Mouse (Mus musculus): ENCODE measurements around the gene Pkdrej.
"Not testable (repeated sequence)": the region's sequence is repeated elsewhere in the genome, so short reads cannot be mapped to it uniquely, and the experiment has no call there.

Gene Pkdrej

GRCm38 (mm10) chr15:85821203-85822010 is at the start of gene Pkdrej:
Gene Pkdrej, minus strand, starts transcription at chr15:85821734.
- DNase-seq (ENCODE audit: extremely low read depth, insufficient read length, low spot score), result no peak

DNA sequence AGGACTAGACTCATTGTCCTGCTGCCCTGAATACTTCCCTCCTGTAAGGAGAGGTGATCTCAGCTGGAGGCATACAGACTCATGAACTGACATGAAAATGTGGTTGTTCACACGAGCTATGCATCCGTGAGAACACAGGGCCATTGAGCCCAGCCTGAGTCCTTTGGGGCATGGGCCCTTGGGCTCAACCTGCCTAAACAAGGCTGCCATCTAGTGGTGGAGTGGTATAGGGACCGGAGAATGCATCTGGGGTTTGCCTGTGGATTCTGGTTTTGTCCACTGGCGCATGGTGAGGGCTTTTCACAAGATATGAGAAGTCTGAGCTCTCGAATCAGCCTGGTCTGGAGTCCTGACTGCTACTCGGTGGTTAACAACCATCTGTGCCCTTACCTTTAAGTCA is 46.2 kb upstream of the Pkdrej start:
- DNase-seq (ENCODE audit: extremely low read depth, insufficient read length, low spot score), result no peak

- DNase-seq (ENCODE audit: extremely low read depth, insufficient read length, low spot score), result not testable (repeated sequence)
These were observed 44.4 kb upstream of the Pkdrej start for GRCm38 (mm10) chr15:85865913-85866312.

DNA sequence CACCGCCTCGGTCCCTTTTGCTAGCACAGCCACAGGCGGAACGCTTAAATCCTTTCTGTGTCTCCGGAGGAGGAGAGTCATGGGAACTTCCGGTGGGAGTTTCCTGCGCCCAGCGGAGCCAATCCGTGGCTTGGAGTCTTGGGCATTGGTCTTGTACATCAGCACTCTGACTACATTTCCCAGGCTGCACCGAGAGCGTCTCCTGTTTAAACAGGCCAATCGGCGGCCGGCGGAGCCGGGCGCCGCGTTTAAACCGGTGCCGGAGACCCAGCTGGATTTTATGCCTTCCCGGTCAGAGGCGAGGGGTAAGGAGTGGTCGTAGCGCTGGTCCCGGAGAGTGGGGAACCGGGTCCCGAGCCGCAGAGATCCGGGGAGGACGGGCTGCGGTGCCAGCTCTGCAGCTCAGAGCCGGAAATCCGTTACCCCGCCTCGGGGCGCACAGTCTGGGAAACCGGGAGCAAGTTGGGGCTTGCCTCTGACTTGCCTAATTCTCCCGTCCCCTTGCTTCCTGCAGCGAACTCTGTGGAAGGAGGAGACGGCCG is 38.0 kb upstream of the Pkdrej start, which contains the start of gene Gtse1:
Gene Gtse1 (plus strand): TSS at position 256 of the 542 bp plus-strand sequence.
- DNase-seq (ENCODE audit: extremely low read depth, insufficient read length, low spot score), result peak; percentile 93

- DNase-seq (ENCODE audit: extremely low read depth, insufficient read length, low spot score), result no peak
These were observed 37.5 kb upstream of the Pkdrej start for GRCm38 (mm10) chr15:85858980-85859489.

GRCm38 (mm10) chr15:85851656-85852392 is 30.3 kb upstream of the Pkdrej start:
- no peak for DNase-seq (ENCODE audit: extremely low read depth, insufficient read length, low spot score)

- no peak for DNase-seq (ENCODE audit: extremely low read depth, insufficient read length, low spot score)
These were observed 23.5 kb upstream of the Pkdrej start for GRCm38 (mm10) chr15:85845071-85845470.

- no peak for DNase-seq (ENCODE audit: extremely low read depth, insufficient read length, low spot score)
These were observed 20.3 kb upstream of the Pkdrej start for GRCm38 (mm10) chr15:85841796-85842360.

- DNase-seq (ENCODE audit: extremely low read depth, insufficient read length, low spot score), result no peak
These were observed 19.4 kb upstream of the Pkdrej start for GRCm38 (mm10) chr15:85840983-85841382.

DNA sequence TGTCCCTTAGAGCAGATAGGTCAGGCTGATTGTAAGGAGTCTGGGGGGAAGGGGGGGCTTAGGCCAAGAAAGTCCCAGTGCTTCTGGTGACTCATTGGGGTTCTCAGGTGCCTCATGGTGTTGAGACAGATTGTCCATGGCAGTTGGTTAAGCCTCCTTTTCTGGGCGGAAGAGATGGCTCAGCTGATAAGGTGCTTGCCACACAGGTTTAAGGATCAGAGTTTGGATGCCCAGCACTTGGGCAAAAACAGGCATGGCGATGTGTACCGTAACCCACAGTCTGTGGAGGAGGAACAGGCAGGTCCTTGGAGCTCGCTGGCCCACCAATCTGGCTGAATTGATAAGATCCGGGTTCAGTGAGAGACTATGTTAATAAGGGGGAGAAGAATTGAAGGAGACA is 15.4 kb upstream of the Pkdrej start:
- no peak for DNase-seq (ENCODE audit: extremely low read depth, insufficient read length, low spot score)

DNA sequence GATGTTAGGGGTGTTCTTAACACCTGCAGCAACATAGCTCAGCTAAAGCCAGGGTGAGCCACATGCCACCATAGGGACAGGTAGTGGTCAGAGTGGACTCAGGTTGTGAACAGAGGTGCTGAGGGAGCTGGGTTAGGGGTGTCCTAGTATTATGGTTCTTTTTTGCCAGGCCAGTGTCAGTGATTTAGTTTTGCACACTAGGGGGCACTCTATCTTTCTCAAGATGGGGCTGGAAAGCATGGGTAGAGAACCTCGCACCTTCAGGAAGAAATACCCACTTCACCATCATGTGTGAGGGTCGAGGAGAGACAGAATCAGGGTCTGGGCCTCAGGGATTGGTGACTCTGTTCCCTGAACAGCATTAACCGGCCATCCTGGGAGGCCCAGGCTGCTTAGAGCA is 13.8 kb upstream of the Pkdrej start:
- no peak for DNase-seq (ENCODE audit: extremely low read depth, insufficient read length, low spot score)

- no peak for DNase-seq (ENCODE audit: extremely low read depth, insufficient read length, low spot score)
These were observed 11.1 kb upstream of the Pkdrej start for GRCm38 (mm10) chr15:85832599-85832998.

- DNase-seq (ENCODE audit: extremely low read depth, insufficient read length, low spot score), result peak; percentile 51
These were observed 10.5 kb upstream of the Pkdrej start, which contains the start of gene Ttc38 for GRCm38 (mm10) chr15:85831954-85832590. Gene Ttc38, plus strand, starts transcription at chr15:85832306.

- DNase-seq (ENCODE audit: extremely low read depth, insufficient read length, low spot score), result no peak
These were observed 7.9 kb upstream of the Pkdrej start for GRCm38 (mm10) chr15:85829470-85829869.

GRCm38 (mm10) chr15:85828071-85828470 is 6.5 kb upstream of the Pkdrej start:
- DNase-seq (ENCODE audit: extremely low read depth, insufficient read length, low spot score), result no peak

GRCm38 (mm10) chr15:85826676-85827075 is 5.1 kb upstream of the Pkdrej start:
- DNase-seq (ENCODE audit: extremely low read depth, insufficient read length, low spot score), result no peak

DNA sequence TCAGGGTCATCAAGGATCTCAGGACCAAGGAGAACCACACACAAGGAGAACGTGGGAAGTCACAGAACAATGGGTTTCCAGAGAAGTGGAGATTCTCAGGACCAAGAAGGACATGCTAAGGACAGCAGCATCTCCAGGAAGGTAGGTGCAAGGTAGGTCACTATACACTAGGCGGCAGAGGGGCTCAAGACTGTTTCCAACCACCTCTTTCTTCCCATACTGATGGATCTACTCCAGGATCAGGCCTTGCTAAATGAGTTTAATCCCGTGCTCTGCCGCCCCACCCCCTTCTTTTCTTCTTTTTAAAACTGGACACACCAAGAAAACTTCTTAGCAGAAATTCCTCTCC is 451 bp upstream of the Pkdrej start:
- DNase-seq (ENCODE audit: extremely low read depth, insufficient read length, low spot score), result no peak

- no peak for DNase-seq (ENCODE audit: extremely low read depth, insufficient read length, low spot score)
These were observed 8.1 kb downstream of the Pkdrej start for GRCm38 (mm10) chr15:85813428-85813827.

DNA sequence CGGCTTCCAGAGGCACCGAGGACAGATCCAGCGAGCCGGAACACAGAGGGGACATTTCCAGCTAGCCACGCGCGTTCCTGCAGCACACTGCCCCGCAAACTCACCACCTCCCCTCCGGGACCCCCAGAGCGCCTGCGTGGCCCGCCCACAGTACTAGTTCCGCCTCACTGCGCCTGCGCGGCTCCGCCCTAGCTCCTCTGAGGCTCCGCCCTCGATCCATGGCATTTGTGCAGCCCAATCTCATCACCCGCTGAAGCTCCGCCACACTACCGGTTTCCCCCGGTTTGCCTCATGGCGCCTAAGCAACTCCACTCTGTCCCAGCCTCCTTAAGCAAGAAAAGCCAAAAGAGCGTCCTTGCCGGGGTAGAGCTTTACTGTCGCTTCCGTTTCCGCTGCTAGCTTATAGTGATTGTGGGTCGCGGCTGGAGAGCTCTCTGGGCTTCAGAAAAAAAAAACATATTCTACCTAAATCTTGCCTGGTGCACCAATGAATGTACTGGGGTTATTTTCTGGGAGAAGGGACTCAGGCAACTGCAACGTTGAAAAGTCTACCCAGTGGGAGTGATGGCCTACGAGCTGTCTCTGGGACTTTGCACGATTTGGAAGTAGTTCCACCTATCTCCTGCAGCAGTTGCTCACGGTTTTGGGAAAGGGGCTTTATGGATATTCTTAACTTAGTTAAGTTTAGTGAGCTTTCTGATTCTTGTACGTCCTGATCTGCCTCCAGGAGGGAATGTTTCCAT is 9.8 kb downstream of the Pkdrej start, which contains the start of gene Cdpf1:
Gene Cdpf1 (minus strand): TSS at position 163 of the 743 bp plus-strand sequence.
- peak; percentile 93 for DNase-seq (ENCODE audit: extremely low read depth, insufficient read length, low spot score)
